ENCODE assay signal across 10 mouse cellular contexts in genomic region chr4:111691057-111691543, GRCm38 (mm10). TPM values are rescaled to one million over a fixed set of nuclear protein-coding genes. Genes with fewer than 3 reads are reported as not detected.
DNase-seq lines count a peak whose midpoint lies in the region; ATAC-seq and TF ChIP-seq lines count a peak whose summit lies in the region.
"Had no signal": no experiment of that assay in that cellular context is flagged by ENCODE, and none has a peak within 500 bp of the region (broad histone marks: within the 10 kb centered on the region; RNA-seq: fewer than 3 reads in every experiment).

No protein-coding gene starts in this region.

- H3K4me3 ChIP-seq in embryonic facial prominence, embryonic 12.5 days, result no peak overlapping the region
- H3K4me3 ChIP-seq in embryonic facial prominence, embryonic 10.5 days, result no peak overlapping the region
- no peak overlapping the region for H3K4me3 ChIP-seq in limb, embryonic 11.5 days (ENCODE audit: low read depth, low read length)
- no peak overlapping the region for H3K4me3 ChIP-seq in limb, embryonic 10.5 days
- H3K4me3 ChIP-seq in forebrain, postnatal 0 days (ENCODE audit: low read depth, low read length), result no peak overlapping the region
- no peak overlapping the region for H3K4me3 ChIP-seq in neural tube, embryonic 14.5 days (ENCODE audit: low read depth, low read length)
- no peak overlapping the region for H3K4me3 ChIP-seq in liver, postnatal 0 days (ENCODE audit: low read depth, low read length)

- H3K36me3 ChIP-seq in embryonic facial prominence, embryonic 12.5 days, result no peaks in the 10 kb centered on the region
- H3K36me3 ChIP-seq in embryonic facial prominence, embryonic 10.5 days (replicated peaks), result no peaks in the 10 kb centered on the region
- H3K36me3 ChIP-seq in limb, embryonic 11.5 days (ENCODE audit: control insufficient read depth, insufficient read depth, low read length), result no peaks in the 10 kb centered on the region
- H3K36me3 ChIP-seq in limb, embryonic 10.5 days, result no peaks in the 10 kb centered on the region
- H3K36me3 ChIP-seq in forebrain, postnatal 0 days (ENCODE audit: insufficient read depth), result no peaks in the 10 kb centered on the region
- H3K36me3 ChIP-seq in neural tube, embryonic 14.5 days (ENCODE audit: control insufficient read depth, insufficient read depth, low read length), result no peaks in the 10 kb centered on the region
- no peaks in the 10 kb centered on the region for H3K36me3 ChIP-seq in liver, postnatal 0 days (replicated peaks; ENCODE audit: insufficient read depth, low read length)

- peak; percentile 37; the same call in 1 of the 2 replicates for ATAC-seq in embryonic facial prominence, embryonic 12.5 days (ENCODE audit: insufficient number of reproducible peaks, insufficient read depth, low FRiP score, low TSS enrichment)
- ATAC-seq in limb, embryonic 11.5 days (ENCODE audit: insufficient number of reproducible peaks, low FRiP score, low TSS enrichment, low read depth), result peak; percentile 49; the same call in 1 of the 2 replicates
- peak; percentile 76 for ATAC-seq in forebrain, postnatal 0 days
- ATAC-seq in neural tube, embryonic 14.5 days (ENCODE audit: low read depth), result peak; percentile 83
- no peak for ATAC-seq in liver, postnatal 0 days

- peaks cover 6% of the 10 kb centered on the region; the same call in 1 of the 2 replicates for H3K4me1 ChIP-seq in embryonic facial prominence, embryonic 12.5 days
- H3K4me1 ChIP-seq in embryonic facial prominence, embryonic 10.5 days, result no peaks in the 10 kb centered on the region; the same call in 1 of the 2 replicates
- 0 out of 2 replicates have a peak, but pooled peaks cover 6% of the 10 kb centered on the region for H3K4me1 ChIP-seq in limb, embryonic 11.5 days (ENCODE audit: control insufficient read depth, insufficient read depth, low read length)
- H3K4me1 ChIP-seq in limb, embryonic 10.5 days, result peaks cover 10% of the 10 kb centered on the region
- H3K4me1 ChIP-seq in forebrain, postnatal 0 days (ENCODE audit: insufficient read depth), result no peaks in the 10 kb centered on the region
- 0 out of 2 replicates have a peak, but pooled peaks cover 8% of the 10 kb centered on the region for H3K4me1 ChIP-seq in neural tube, embryonic 14.5 days (ENCODE audit: control insufficient read depth, insufficient read depth, low read length)
- no peaks in the 10 kb centered on the region for H3K4me1 ChIP-seq in liver, postnatal 0 days (ENCODE audit: insufficient read depth)

- no peak overlapping the region for H3K27ac ChIP-seq in embryonic facial prominence, embryonic 12.5 days
- H3K27ac ChIP-seq in embryonic facial prominence, embryonic 10.5 days (replicated peaks), result no peak overlapping the region
- no peak overlapping the region for H3K27ac ChIP-seq in limb, embryonic 11.5 days (replicated peaks; ENCODE audit: low read depth, low read length)
- no peak overlapping the region for H3K27ac ChIP-seq in limb, embryonic 10.5 days
- no peak overlapping the region for H3K27ac ChIP-seq in forebrain, postnatal 0 days (ENCODE audit: low read depth, low read length)
- no peak overlapping the region for H3K27ac ChIP-seq in neural tube, embryonic 14.5 days (ENCODE audit: low read depth, low read length)
- H3K27ac ChIP-seq in liver, postnatal 0 days (ENCODE audit: low read depth), result no peak overlapping the region
- H3K27ac ChIP-seq: macrophage had no signal

- no peak overlapping the region for H3K9ac ChIP-seq in embryonic facial prominence, embryonic 12.5 days
- H3K9ac ChIP-seq in limb, embryonic 11.5 days (ENCODE audit: low read length), result no peak overlapping the region
- H3K9ac ChIP-seq in forebrain, postnatal 0 days, result no peak overlapping the region
- H3K9ac ChIP-seq in neural tube, embryonic 14.5 days (replicated peaks; ENCODE audit: low read depth, low read length), result no peak overlapping the region
- H3K9ac ChIP-seq in liver, postnatal 0 days (replicated peaks), result no peak overlapping the region

- 58% methylated on average over 5 of the region's 5 CpGs for WGBS in embryonic facial prominence, embryonic 12.5 days
- 80% methylated on average over 5 of the region's 5 CpGs for WGBS in embryonic facial prominence, embryonic 10.5 days
- WGBS in limb, embryonic 11.5 days, result 61% methylated on average over 5 of the region's 5 CpGs
- 83% methylated on average over 5 of the region's 5 CpGs for WGBS in limb, embryonic 10.5 days
- 14% methylated on average over 5 of the region's 5 CpGs for WGBS in forebrain, postnatal 0 days
- 31% methylated on average over 5 of the region's 5 CpGs for WGBS in neural tube, embryonic 14.5 days
- 71% methylated on average over 5 of the region's 5 CpGs for WGBS in liver, postnatal 0 days (ENCODE audit: insufficient replicate concordance)

- no peak overlapping the region for H3K4me2 ChIP-seq in embryonic facial prominence, embryonic 12.5 days (replicated peaks)
- H3K4me2 ChIP-seq in limb, embryonic 11.5 days (ENCODE audit: low read depth, severe bottlenecking), result no peak overlapping the region
- H3K4me2 ChIP-seq in forebrain, postnatal 0 days (ENCODE audit: low read depth), result no peak overlapping the region
- H3K4me2 ChIP-seq in neural tube, embryonic 14.5 days (ENCODE audit: low read depth, low read length), result no peak overlapping the region
- H3K4me2 ChIP-seq in liver, postnatal 0 days (ENCODE audit: low read depth, low read length), result no peak overlapping the region

- no peak for DNase-seq in embryonic facial prominence, embryonic 10.5 days (ENCODE audit: low spot score)
- no peak for DNase-seq in limb, embryonic 11.5 days (ENCODE audit: low spot score)
- DNase-seq in limb, embryonic 10.5 days (ENCODE audit: low spot score), result no peak
- DNase-seq in forebrain, postnatal 0 days, result peak; percentile 37
- no peak for DNase-seq in liver, postnatal 0 days
- no peak for DNase-seq in adipocyte (ENCODE audit: low spot score)
- DNase-seq: cerebellum, adult 18-20 months had no signal

- no peaks in the 10 kb centered on the region for H3K27me3 ChIP-seq in embryonic facial prominence, embryonic 12.5 days
- no peaks in the 10 kb centered on the region for H3K27me3 ChIP-seq in embryonic facial prominence, embryonic 10.5 days (replicated peaks; ENCODE audit: low read depth, poor library complexity, severe bottlenecking)
- H3K27me3 ChIP-seq in limb, embryonic 11.5 days (ENCODE audit: control insufficient read depth, insufficient read depth, low read length), result no peaks in the 10 kb centered on the region
- H3K27me3 ChIP-seq in limb, embryonic 10.5 days (ENCODE audit: low read depth, poor library complexity, severe bottlenecking), result no peaks in the 10 kb centered on the region
- peaks cover 23% of the 10 kb centered on the region for H3K27me3 ChIP-seq in forebrain, postnatal 0 days (ENCODE audit: insufficient read depth, low read length)
- H3K27me3 ChIP-seq in neural tube, embryonic 14.5 days (ENCODE audit: control insufficient read depth, insufficient read depth, low read length), result no peaks in the 10 kb centered on the region
- no peaks in the 10 kb centered on the region for H3K27me3 ChIP-seq in liver, postnatal 0 days (ENCODE audit: insufficient read depth, low read length)

- no peak for TF ChIP-seq CTCF in forebrain, postnatal 0 days (IDR thresholded peaks at IDR 0.05; ENCODE audit: low read depth)
- TF ChIP-seq CTCF in liver, postnatal 0 days (IDR thresholded peaks at IDR 0.05; ENCODE audit: low read depth), result no peak

- TF ChIP-seq EP300 in liver, postnatal 0 days (IDR thresholded peaks at IDR 0.05; ENCODE audit: low read depth), result no peak

- no peaks in the 10 kb centered on the region for H3K9me3 ChIP-seq in embryonic facial prominence, embryonic 12.5 days
- no peaks in the 10 kb centered on the region for H3K9me3 ChIP-seq in embryonic facial prominence, embryonic 10.5 days
- H3K9me3 ChIP-seq in limb, embryonic 11.5 days (ENCODE audit: control insufficient read depth, low read length), result no peaks in the 10 kb centered on the region
- no peaks in the 10 kb centered on the region for H3K9me3 ChIP-seq in limb, embryonic 10.5 days (replicated peaks)
- H3K9me3 ChIP-seq in forebrain, postnatal 0 days (ENCODE audit: low read length), result no peaks in the 10 kb centered on the region
- H3K9me3 ChIP-seq in neural tube, embryonic 14.5 days (ENCODE audit: control insufficient read depth, low read length), result no peaks in the 10 kb centered on the region
- no peaks in the 10 kb centered on the region for H3K9me3 ChIP-seq in liver, postnatal 0 days (ENCODE audit: low read length)

RNA-seq across cellular contexts. Expression of gene Spata6, which starts 28.7 kb away (rescaled TPM):
- polyA plus RNA-seq in embryonic facial prominence, embryonic 12.5 days (2016; fragmentation: Nextera tagmentation; extraction: Ambion mirVana), result 28.3 and 29.6 TPM in 2 replicates
- 23.9 and 25.3 TPM in 2 replicates for polyA plus RNA-seq in embryonic facial prominence, embryonic 10.5 days (2016; fragmentation: Nextera tagmentation; extraction: Ambion mirVana)
- 31.8 and 33.4 TPM in 2 replicates for polyA plus RNA-seq in limb, embryonic 11.5 days (2014; fragmentation: Nextera tagmentation; extraction: Ambion mirVana)
- polyA plus RNA-seq in limb, embryonic 10.5 days (2016; fragmentation: Nextera tagmentation; extraction: Ambion mirVana), result 28.9 and 36.7 TPM in 2 replicates
- 7.3 and 20.0 TPM in 2 replicates for total RNA-seq in forebrain, postnatal 0 days (2014; rRNA removed)
- 8.0 and 12.9 TPM in 2 replicates for polyA plus RNA-seq in forebrain, postnatal 0 days (2015; fragmentation: Nextera tagmentation; extraction: Ambion mirVana)
- polyA plus RNA-seq in neural tube, embryonic 14.5 days (2014; fragmentation: Nextera tagmentation; extraction: Ambion mirVana), result 11.8 and 16.9 TPM in 2 replicates
- 3.3 and 3.6 TPM in 2 replicates for polyA plus RNA-seq in liver, postnatal 0 days (2015; fragmentation: Nextera tagmentation; extraction: Ambion mirVana)
